Mouse (Mus musculus) embryonic stem cell, embryonic (primary cell): Measurements from ENCODE around the gene Ap4b1.
"Not testable (repeated sequence)": the region's sequence is repeated elsewhere in the genome, so short reads cannot be mapped to it uniquely, and the experiment has no call there.

Source experiments
- CTCF ChIA-PET, 4 experiments: fragments of 300-600 bp in 2 of 4; fragments of 350-600 bp in 2 of 4; sonication (Branson Sonifier 250); formaldehyde crosslinking; loops; one replicate each; lab custom pipeline; 2022; ENCODE audit warnings: inconsistent platforms in 2 of 4; lab: Charles Lee
- POLR2A ChIA-PET, 4 experiments: fragments of 300-600 bp in 2 of 4; fragments of 350-600 bp in 2 of 4; sonication (Branson Sonifier 250); formaldehyde crosslinking; loops; one replicate each; lab custom pipeline; 2022; ENCODE audit warnings: antibody characterized with exemption in 4 of 4, inconsistent platforms in 1 of 4; lab: Charles Lee

The Ap4b1 gene

DNA sequence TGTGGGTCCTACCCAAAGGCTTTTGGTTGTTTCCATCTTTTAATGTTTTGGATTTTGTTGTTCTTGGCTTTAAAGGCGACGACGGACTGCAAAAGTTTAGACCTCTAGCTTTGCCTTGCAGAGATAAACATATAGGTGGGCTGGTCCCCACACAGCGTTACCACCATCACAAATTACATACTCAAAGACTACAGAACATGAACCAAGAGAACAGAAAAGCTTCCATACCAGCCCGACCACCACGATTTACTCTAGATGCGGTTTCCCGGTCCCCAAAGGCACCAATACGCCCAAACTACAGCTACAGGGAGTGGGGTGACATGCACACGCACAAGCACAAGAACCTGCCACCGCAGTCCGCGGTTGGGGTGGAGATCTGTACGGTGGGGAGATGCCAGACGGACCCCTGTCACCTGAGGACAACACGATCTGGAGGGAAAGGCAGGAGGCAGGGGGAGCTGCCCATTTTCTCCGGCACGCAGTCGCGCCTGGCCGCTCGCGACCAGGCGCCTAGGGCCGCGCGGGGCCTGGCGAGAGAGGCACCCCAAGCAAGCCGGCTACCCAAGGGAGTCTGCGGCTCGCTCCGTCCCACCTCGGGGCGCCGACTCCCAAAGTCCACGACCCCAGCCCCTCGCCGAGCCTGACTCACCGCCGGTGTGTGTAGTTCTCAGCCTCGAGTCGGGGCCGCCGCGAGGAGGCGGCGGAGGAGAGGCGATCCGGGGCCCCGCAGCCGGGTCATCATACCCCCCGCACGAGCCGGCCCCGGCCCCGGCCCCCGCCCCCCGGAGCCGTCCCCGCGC, 18.8 kb upstream of the Ap4b1 start:
- ChIA-PET POLR2A (interaction anchor here (0.5 to 9.2 kb wide), 34 partner anchors 8 to 651 kb away, joined by 3 to 166 read pairs (median 4); partner anchors contain the start of genes Ap4b1 (in 4 of the 4), Dclre1b (in 4 of the 4), Gm43064 (in 4 of the 4) and Rsbn1 (in 2 of the 4)), CTCF (interaction anchor here (0.5 to 1.1 kb wide), 6 partner anchors 19 to 971 kb away, joined by 3 to 10 read pairs (median 3); partner anchors contain the start of genes Ap4b1 (in 2 of the 4), Dclre1b (in 2 of the 4) and Gm43064 (in 2 of the 4))

DNA sequence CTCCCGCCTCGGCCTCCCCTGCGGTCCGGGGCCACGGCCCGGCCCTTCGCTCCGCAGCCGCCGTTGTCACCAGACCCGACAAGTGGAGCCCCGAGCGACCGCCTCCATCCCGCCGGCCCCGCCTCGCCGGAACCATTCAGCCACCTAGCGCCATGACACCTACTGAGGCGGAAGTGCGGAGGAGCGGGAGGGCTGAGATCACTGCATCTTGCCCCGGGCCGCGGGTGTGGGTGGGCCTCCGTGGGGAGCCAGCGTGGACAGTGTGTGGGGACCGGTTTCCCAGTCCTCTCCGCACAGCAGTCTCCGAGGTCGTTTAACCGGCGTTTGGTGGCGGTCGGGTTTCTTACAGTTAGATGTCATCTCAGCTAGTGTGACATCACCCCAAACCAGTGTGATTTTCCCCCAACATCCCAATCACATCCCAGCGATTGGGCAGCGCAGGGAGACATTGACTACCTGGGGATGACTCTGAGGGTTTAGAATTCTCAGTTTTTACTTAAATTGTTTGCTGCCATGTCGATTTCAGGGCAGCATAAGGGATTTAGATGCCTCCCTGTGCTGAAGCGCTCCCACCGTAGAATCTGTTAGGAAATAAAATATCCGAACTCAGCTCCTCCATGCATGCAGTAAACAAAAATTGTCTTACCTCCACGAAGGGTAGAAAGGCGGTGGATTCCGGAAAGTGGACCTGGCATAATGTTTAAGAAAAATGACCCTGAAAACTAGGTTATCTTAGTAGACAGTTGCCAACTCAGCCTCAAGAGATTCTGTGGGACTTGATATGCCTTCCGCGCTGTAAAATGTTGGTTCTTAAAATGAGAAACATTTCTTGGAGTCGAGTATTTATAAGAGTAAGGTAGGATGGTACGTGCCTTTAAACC, 17.9 kb upstream of the Ap4b1 start, which contains the start of gene Hipk1:
Gene Hipk1 (minus strand): TSS at position 334 of the 881 bp plus-strand sequence.
- POLR2A ChIA-PET = interaction anchor here in 3 of 4 experiments (0.5 to 9.2 kb wide), 20 partner anchors 9 to 408 kb away, joined by 3 to 166 read pairs (median 4); partner anchors contain the start of genes Ap4b1 (in 3 of the 3), Dclre1b (in 3 of the 3), Gm43064 (in 3 of the 3) and Rsbn1 (in 1 of the 3)
- CTCF ChIA-PET = interaction anchor here in 2 of 4 experiments (0.5 to 1.0 kb wide), 2 partner anchors 18 to 833 kb away, joined by 3 to 4 read pairs; partner anchors contain the start of genes Ap4b1 (in 1 of the 2), Dclre1b (in 1 of the 2) and Gm43064 (in 1 of the 2)

GRCm38 (mm10) chr3:103792111-103792406, 17.3 kb upstream of the Ap4b1 start:
- ChIA-PET CTCF (interaction anchor here in 1 of 4 experiments (1.0 kb wide), 1 partner anchor 17 kb away, joined by 3 read pairs; the partner anchor contains the start of genes Ap4b1, Dclre1b and Gm43064), POLR2A (interaction anchor here in 3 of 4 experiments (1.0 to 9.2 kb wide), 8 partner anchors 9 to 19 kb away, joined by 3 to 166 read pairs (median 19); partner anchors contain the start of genes Ap4b1 (in 3 of the 3), Dclre1b (in 3 of the 3) and Gm43064 (in 3 of the 3))

DNA sequence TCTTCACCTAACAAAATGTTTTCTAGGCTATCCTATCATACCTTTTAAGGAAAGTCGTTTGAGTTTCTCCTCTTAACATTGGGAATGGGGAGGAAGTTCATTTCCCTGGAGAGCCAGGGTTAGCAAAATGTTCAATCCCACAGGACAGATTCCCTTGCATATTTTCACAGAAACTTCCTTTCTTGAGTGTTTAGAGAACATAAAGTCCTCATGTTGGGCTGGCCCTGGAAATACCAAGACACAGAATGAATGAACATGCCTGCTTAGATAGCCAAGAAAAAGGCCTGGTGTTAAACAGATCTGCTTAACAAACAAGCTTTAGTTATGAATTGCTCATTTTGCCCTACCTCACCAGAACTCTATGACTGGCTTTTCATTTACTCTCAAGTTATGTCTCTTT, 16.8 kb upstream of the Ap4b1 start:
- POLR2A ChIA-PET = interaction anchor here in 2 of 4 experiments (0.7 to 1.8 kb wide), 6 partner anchors 17 to 703 kb away, joined by 3 to 9 read pairs (median 3); partner anchors contain the start of genes Ap4b1 (in 2 of the 2), Dclre1b (in 2 of the 2) and Gm43064 (in 2 of the 2)
- CTCF ChIA-PET = interaction anchor here in 1 of 4 experiments (0.8 kb wide), 1 partner anchor 59 kb away, joined by 3 read pairs; no protein-coding TSS in a partner anchor

DNA sequence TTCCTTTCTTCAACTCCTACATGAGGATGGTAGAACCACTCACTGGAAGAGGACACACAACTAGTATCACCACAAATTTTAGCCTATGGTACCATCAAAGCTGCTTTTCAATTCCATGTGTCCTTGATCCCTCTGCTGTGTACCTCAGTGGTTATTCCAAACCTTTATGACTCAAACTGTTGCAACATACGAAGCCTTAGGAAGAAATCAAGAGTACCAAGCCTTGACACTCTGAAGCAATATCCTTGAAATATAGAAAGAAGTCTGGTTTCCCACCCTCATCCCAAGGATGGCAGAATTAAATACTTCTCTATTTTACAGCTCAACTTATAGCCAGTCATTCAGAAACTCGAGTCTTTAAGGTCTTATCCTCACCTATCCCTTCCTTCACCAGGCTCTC, 12.9 kb upstream of the Ap4b1 start:
- ChIA-PET CTCF (no interaction called here), POLR2A (no interaction called here)

- POLR2A ChIA-PET = no interaction called here
- CTCF ChIA-PET = no interaction called here
These were observed 9.8 kb upstream of the Ap4b1 start for GRCm38 (mm10) chr3:103799507-103799906.

GRCm38 (mm10) chr3:103801631-103802531, 7.4 kb upstream of the Ap4b1 start:
- POLR2A ChIA-PET = interaction anchor here in 2 of 4 experiments (0.5 to 1.4 kb wide), 6 partner anchors 10 to 739 kb away, joined by 3 to 9 read pairs (median 3); partner anchors contain the start of gene Hipk1 (in 2 of the 2)
- CTCF ChIA-PET = interaction anchor here in 1 of 4 experiments (1.2 kb wide), 1 partner anchor 86 kb away, joined by 3 read pairs; no protein-coding TSS in a partner anchor

DNA sequence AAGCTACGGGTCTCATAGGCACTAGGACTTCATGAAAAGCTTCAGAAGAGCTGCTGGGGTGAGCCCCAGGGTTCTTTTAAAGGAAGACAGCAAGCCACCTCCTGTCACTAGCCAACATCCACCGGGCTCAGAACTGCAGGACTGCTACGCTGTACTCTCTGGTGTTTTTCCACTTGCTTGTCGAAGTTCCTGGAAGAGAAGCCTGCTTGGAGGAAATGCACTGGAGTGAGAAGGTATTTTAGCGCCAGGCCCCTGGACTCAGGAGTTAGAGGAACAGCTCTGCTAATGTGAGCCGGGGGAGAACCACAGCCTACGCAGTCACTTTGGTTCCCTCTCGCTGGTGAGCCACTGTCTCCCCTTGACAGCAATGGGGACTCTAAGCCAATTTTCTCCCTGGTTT, 6.5 kb upstream of the Ap4b1 start:
- CTCF ChIA-PET = no interaction called here
- POLR2A ChIA-PET = interaction anchor here in 2 of 4 experiments (0.9 to 1.6 kb wide), 2 partner anchors 13 to 29 kb away, joined by 3 read pairs; no protein-coding TSS in a partner anchor

- CTCF ChIA-PET = no interaction called here
- POLR2A ChIA-PET = no interaction called here
These were observed 3.6 kb upstream of the Ap4b1 start for GRCm38 (mm10) chr3:103805671-103806070.

DNA sequence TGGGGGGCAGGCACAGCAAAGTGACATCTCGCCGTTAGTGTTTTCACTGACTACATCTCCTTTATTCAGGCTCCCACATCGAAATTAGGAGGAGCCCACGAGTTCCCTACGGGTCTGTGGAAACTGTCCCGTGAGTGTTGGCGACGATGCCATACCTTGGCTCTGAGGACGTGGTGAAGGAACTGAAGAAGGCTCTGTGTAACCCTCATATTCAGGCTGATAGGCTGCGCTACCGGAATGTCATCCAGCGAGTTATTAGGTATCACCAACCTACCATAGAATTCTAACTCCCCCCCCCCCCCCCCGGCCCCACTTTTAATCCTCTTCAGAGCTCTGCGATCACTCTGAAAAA, 455 bp downstream of the Ap4b1 start:
- CTCF ChIA-PET = interaction anchor here in 3 of 4 experiments (0.6 to 1.1 kb wide), 5 partner anchors 18 to 72 kb away, joined by 3 to 8 read pairs (median 3); partner anchors contain the start of genes Hipk1 (in 1 of the 3) and Olfml3 (in 1 of the 3)

DNA sequence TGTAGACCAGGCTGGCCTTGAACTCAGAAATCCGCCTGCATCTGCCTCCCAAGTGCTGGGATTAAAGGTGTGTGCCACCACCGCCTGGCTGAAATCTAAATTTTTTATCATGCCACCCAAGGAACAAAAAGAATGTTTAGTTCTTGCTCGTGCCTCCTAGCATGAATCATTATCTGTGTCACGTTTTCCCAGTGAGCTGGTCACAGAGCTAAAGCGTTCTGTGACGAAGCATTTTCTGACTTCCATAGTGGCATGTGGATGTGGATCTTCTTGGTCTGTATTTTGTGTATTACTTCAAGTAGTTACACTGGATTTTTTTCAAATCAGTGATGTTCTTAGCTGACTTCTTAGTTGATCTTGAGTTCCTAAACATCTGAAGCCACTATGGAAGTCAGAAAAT, 1.6 kb downstream of the Ap4b1 start:
- CTCF ChIA-PET = no interaction called here
- POLR2A ChIA-PET = interaction anchor here in 2 of 4 experiments (0.8 to 3.3 kb wide), 5 partner anchors 17 to 103 kb away, joined by 3 to 65 read pairs (median 12); partner anchors contain the start of genes Hipk1 (in 2 of the 2) and Rsbn1 (in 2 of the 2)

More for the DNA sequence above, 455 bp downstream of the Ap4b1 start:
- POLR2A ChIA-PET = interaction anchor here (0.6 to 3.3 kb wide), 40 partner anchors 11 to 829 kb away, joined by 3 to 65 read pairs (median 4); partner anchors contain the start of genes Hipk1 (in 3 of the 4), Rsbn1 (in 2 of the 4), Magi3 (in 1 of the 4) and Slc16a1 (in 1 of the 4)

DNA sequence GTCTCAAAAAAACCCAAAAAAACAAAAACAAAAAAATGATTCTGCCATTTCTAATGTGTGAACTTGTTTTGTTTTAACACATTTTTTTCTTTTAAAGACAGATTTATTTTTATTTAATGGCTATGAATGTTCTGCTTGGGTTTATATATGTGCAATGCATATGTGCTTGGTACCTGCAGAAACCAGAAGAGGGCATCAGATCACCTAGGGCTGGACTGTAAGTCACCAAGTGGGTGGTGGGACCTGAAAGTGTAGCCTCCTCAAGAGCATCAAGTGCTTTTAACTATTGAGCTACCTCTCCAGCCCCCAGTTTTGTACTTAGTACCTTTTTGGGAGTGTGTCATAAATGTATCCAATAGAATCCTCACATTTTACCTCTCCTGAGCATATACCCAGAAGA, 18.2 kb downstream of the Ap4b1 start:
- CTCF ChIA-PET = interaction anchor here in 1 of 4 experiments (1.4 kb wide), 1 partner anchor 24 kb away, joined by 3 read pairs; no protein-coding TSS in a partner anchor

GRCm38 (mm10) chr3:103829036-103829435, 19.7 kb downstream of the Ap4b1 start:
- ChIA-PET CTCF (no interaction called here), POLR2A (interaction anchor here in 1 of 4 experiments (1.3 to 1.8 kb wide), 3 partner anchors 22 to 85 kb away, joined by 3 to 6 read pairs (median 4); partner anchors contain the start of gene Rsbn1)

More for the DNA sequence above, 18.2 kb downstream of the Ap4b1 start:
- POLR2A ChIA-PET = interaction anchor here in 1 of 4 experiments (1.1 to 1.2 kb wide), 2 partner anchors 9 to 34 kb away, joined by 3 read pairs; no protein-coding TSS in a partner anchor

DNA sequence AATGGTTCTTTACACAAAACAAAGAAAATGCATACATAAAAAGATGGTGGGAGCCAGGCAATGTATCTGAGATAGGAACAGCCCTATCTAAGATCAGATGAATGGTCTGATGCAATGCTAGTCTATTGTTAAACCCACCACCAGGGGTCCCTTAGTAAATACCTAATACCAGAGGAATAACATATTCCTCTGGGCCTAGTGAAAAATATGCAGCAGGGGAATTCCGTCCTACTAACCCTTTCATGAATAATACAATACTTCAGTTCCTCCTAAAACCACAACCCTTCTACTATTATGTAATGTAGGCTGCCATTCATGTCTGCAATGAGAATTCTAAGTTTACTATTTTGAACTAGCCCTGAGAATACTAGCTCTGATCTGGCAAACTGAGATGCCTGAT, 21.4 kb downstream of the Ap4b1 start:
- CTCF ChIA-PET = not testable (repeated sequence)
- POLR2A ChIA-PET = interaction anchor here in 1 of 4 experiments (1.2 to 2.3 kb wide), 4 partner anchors 9 to 83 kb away, joined by 3 to 7 read pairs (median 4); partner anchors contain the start of gene Rsbn1

- ChIA-PET POLR2A (interaction anchor here in 1 of 4 experiments (0.7 to 2.3 kb wide), 3 partner anchors 19 to 51 kb away, joined by 3 to 7 read pairs (median 4); no protein-coding TSS in a partner anchor), CTCF (no interaction called here)
These were observed 21.8 kb downstream of the Ap4b1 start for GRCm38 (mm10) chr3:103831146-103831545.

- ChIA-PET POLR2A (interaction anchor here in 3 of 4 experiments (0.6 to 0.9 kb wide), 4 partner anchors 61 to 594 kb away, joined by 3 to 4 read pairs (median 4); no protein-coding TSS in a partner anchor), CTCF (interaction anchor here in 1 of 4 experiments (0.6 kb wide), 1 partner anchor 692 kb away, joined by 3 read pairs; no protein-coding TSS in a partner anchor)
These were observed 23.1 kb downstream of the Ap4b1 start, which contains the start of gene Bcl2l15 for GRCm38 (mm10) chr3:103832426-103832825. Gene Bcl2l15, plus strand, starts transcription at chr3:103832601.
